Mouse (Mus musculus): ENCODE measurements around the gene Kcna3.

- TF ChIP-seq CTCF (conservative IDR thresholded peaks at IDR 0.05; ENCODE audit: low read length) (no peak), POU5F1 (IDR thresholded peaks at IDR 0.05; ENCODE audit: borderline replicate concordance, low read length) (no peak)
Observed at GRCm38 (mm10) chr3:107000165-107000564, 35.8 kb upstream of the Kcna3 start.

Data from E14TG2a.4 (cell line).